Mouse (Mus musculus): ENCODE data around the gene Sepsecs. TPM values are rescaled to one million over a fixed set of nuclear protein-coding genes. Genes with fewer than 3 reads are reported as not detected.

Sepsecs gene
- polyA plus RNA-seq, 1 experiment from 2014 or later: 7.4 TPM

DNA sequence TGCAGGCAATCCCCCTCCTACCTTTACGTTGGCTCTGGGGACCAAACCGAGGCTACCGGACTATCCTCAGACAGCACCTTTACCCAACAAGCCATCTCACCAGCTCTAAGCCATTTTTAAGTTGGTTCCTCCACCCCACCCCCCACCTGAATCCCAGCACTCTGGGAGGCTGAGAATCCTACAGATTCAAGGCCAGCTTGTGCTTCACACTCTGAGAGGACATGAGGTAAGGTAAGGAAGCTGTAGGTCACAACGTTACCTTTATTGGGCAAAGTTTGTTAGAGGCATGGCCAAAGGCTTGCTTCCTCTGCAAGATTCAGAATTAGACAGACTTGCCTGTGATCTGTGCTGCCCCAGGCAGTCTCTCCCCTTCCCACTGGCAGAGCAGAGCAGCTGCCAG lies 10.7 kb upstream of the Sepsecs start:
- Histone ChIP-seq H3K4me3 (ENCODE audit: low read depth, low read length) (no peak overlapping the region), H3K9me3 (ENCODE audit: control insufficient read depth, low read length) (no peaks in the 10 kb centered on the region), H3K27ac (ENCODE audit: low read depth, low read length) (no peak overlapping the region), H3K9ac (replicated peaks; ENCODE audit: low read depth, low read length) (no peak overlapping the region), H3K27me3 (ENCODE audit: control insufficient read depth, insufficient read depth, low read length) (no peaks in the 10 kb centered on the region), H3K36me3 (ENCODE audit: control insufficient read depth, insufficient read depth, low read length) (no peaks in the 10 kb centered on the region), H3K4me2 (ENCODE audit: low read depth, low read length) (no peak overlapping the region), H3K4me1 (ENCODE audit: control insufficient read depth, insufficient read depth, low read length) (no peaks in the 10 kb centered on the region)
- WGBS: 80% methylated on average over 4 of the region's 4 CpGs
- no peak for ATAC-seq (ENCODE audit: low read depth)

GRCm38 (mm10) chr5:52678498-52679070 lies 9.1 kb upstream of the Sepsecs start:
- Histone ChIP-seq H3K27me3 (ENCODE audit: control insufficient read depth, insufficient read depth, low read length) (no peaks in the 10 kb centered on the region), H3K27ac (ENCODE audit: low read depth, low read length) (no peak overlapping the region), H3K9ac (replicated peaks; ENCODE audit: low read depth, low read length) (no peak overlapping the region), H3K4me2 (ENCODE audit: low read depth, low read length) (no peak overlapping the region), H3K36me3 (ENCODE audit: control insufficient read depth, insufficient read depth, low read length) (no peaks in the 10 kb centered on the region), H3K4me1 (ENCODE audit: control insufficient read depth, insufficient read depth, low read length) (no peaks in the 10 kb centered on the region), H3K9me3 (ENCODE audit: control insufficient read depth, low read length) (no peaks in the 10 kb centered on the region), H3K4me3 (ENCODE audit: low read depth, low read length) (no peak overlapping the region)
- ATAC-seq (ENCODE audit: low read depth): no peak
- 86% methylated on average over 5 of the region's 5 CpGs for WGBS

- no peaks in the 10 kb centered on the region for H3K36me3 ChIP-seq (ENCODE audit: control insufficient read depth, insufficient read depth, low read length)
- no peak overlapping the region for H3K4me2 ChIP-seq (ENCODE audit: low read depth, low read length)
- H3K4me3 ChIP-seq (ENCODE audit: low read depth, low read length): no peak overlapping the region
- no peak overlapping the region for H3K27ac ChIP-seq (ENCODE audit: low read depth, low read length)
- 80% methylated on average over 3 of the region's 3 CpGs for WGBS
- H3K9me3 ChIP-seq (ENCODE audit: control insufficient read depth, low read length): no peaks in the 10 kb centered on the region
- no peaks in the 10 kb centered on the region for H3K27me3 ChIP-seq (ENCODE audit: control insufficient read depth, insufficient read depth, low read length)
- no peak for ATAC-seq (ENCODE audit: low read depth)
- H3K4me1 ChIP-seq (ENCODE audit: control insufficient read depth, insufficient read depth, low read length): no peaks in the 10 kb centered on the region
- no peak overlapping the region for H3K9ac ChIP-seq (replicated peaks; ENCODE audit: low read depth, low read length)
Measured at GRCm38 (mm10) chr5:52677126-52677525, 7.6 kb upstream of the Sepsecs start.

- no peak overlapping the region for H3K4me3 ChIP-seq (ENCODE audit: low read depth, low read length)
- no peaks in the 10 kb centered on the region for H3K9me3 ChIP-seq (ENCODE audit: control insufficient read depth, low read length)
- H3K27me3 ChIP-seq (ENCODE audit: control insufficient read depth, insufficient read depth, low read length): no peaks in the 10 kb centered on the region
- WGBS: 37% methylated on average over 4 of the region's 4 CpGs
- no peaks in the 10 kb centered on the region for H3K36me3 ChIP-seq (ENCODE audit: control insufficient read depth, insufficient read depth, low read length)
- no peak overlapping the region for H3K4me2 ChIP-seq (ENCODE audit: low read depth, low read length)
- H3K9ac ChIP-seq (replicated peaks; ENCODE audit: low read depth, low read length): no peak overlapping the region
- H3K27ac ChIP-seq (ENCODE audit: low read depth, low read length): no peak overlapping the region
- no peaks in the 10 kb centered on the region for H3K4me1 ChIP-seq (ENCODE audit: control insufficient read depth, insufficient read depth, low read length)
- ATAC-seq (ENCODE audit: low read depth): no peak
Measured at GRCm38 (mm10) chr5:52674384-52675069, 5.0 kb upstream of the Sepsecs start.

DNA sequence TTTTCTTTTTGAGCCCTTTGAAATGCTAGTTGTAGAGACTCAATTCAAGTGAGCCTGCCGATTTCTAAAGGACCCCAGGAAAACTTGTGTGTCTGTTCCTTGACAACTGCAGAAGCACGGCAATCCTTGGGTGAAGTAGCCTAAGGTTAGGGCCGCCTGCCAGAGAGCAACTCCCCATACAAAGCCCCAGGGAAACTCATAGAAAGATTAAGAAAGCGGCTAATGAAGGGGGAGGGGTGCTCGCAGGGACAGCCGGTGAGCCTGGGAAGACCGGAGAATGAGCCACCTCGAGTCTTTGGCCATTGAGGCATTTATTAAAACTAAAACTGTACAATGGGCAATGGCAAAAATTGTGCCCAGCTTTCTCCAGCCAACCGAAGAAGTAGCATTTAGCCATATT lies 3.8 kb upstream of the Sepsecs start:
- Histone ChIP-seq H3K36me3 (ENCODE audit: control insufficient read depth, insufficient read depth, low read length) (no peaks in the 10 kb centered on the region), H3K4me3 (ENCODE audit: low read depth, low read length) (no peak overlapping the region), H3K9ac (replicated peaks; ENCODE audit: low read depth, low read length) (no peak overlapping the region), H3K4me2 (ENCODE audit: low read depth, low read length) (no peak overlapping the region), H3K4me1 (ENCODE audit: control insufficient read depth, insufficient read depth, low read length) (0 out of 2 replicates have a peak, but pooled peaks cover 4% of the 10 kb centered on the region), H3K9me3 (ENCODE audit: control insufficient read depth, low read length) (no peaks in the 10 kb centered on the region), H3K27me3 (ENCODE audit: control insufficient read depth, insufficient read depth, low read length) (no peaks in the 10 kb centered on the region), H3K27ac (ENCODE audit: low read depth, low read length) (no peak overlapping the region)
- WGBS: 36% methylated on average over 9 of the region's 9 CpGs
- no peak for ATAC-seq (ENCODE audit: low read depth)

- no peak for ATAC-seq (ENCODE audit: low read depth)
- 0 out of 2 replicates have a peak, but pooled peaks cover 4% of the 10 kb centered on the region for H3K4me1 ChIP-seq (ENCODE audit: control insufficient read depth, insufficient read depth, low read length)
- H3K27ac ChIP-seq (ENCODE audit: low read depth, low read length): no peak overlapping the region
- H3K9me3 ChIP-seq (ENCODE audit: control insufficient read depth, low read length): no peaks in the 10 kb centered on the region
- H3K27me3 ChIP-seq (ENCODE audit: control insufficient read depth, insufficient read depth, low read length): no peaks in the 10 kb centered on the region
- 83% methylated on average over 3 of the region's 3 CpGs for WGBS
- H3K4me3 ChIP-seq (ENCODE audit: low read depth, low read length): no peak overlapping the region
- H3K4me2 ChIP-seq (ENCODE audit: low read depth, low read length): no peak overlapping the region
- H3K9ac ChIP-seq (replicated peaks; ENCODE audit: low read depth, low read length): no peak overlapping the region
- no peaks in the 10 kb centered on the region for H3K36me3 ChIP-seq (ENCODE audit: control insufficient read depth, insufficient read depth, low read length)
Measured at GRCm38 (mm10) chr5:52670745-52671144, 1.2 kb upstream of the Sepsecs start.

- H3K4me3 ChIP-seq (ENCODE audit: low read depth, low read length): no peak overlapping the region
- H3K4me2 ChIP-seq (ENCODE audit: low read depth, low read length): no peak overlapping the region
- H3K27ac ChIP-seq (ENCODE audit: low read depth, low read length): no peak overlapping the region
- 0 out of 2 replicates have a peak, but pooled peaks cover 4% of the 10 kb centered on the region for H3K36me3 ChIP-seq (ENCODE audit: control insufficient read depth, insufficient read depth, low read length)
- WGBS: 92% methylated on average over 3 of the region's 3 CpGs
- no peaks in the 10 kb centered on the region for H3K9me3 ChIP-seq (ENCODE audit: control insufficient read depth, low read length)
- H3K9ac ChIP-seq (replicated peaks; ENCODE audit: low read depth, low read length): no peak overlapping the region
- ATAC-seq (ENCODE audit: low read depth): no peak
- no peaks in the 10 kb centered on the region for H3K27me3 ChIP-seq (ENCODE audit: control insufficient read depth, insufficient read depth, low read length)
- 0 out of 2 replicates have a peak, but pooled peaks cover 4% of the 10 kb centered on the region for H3K4me1 ChIP-seq (ENCODE audit: control insufficient read depth, insufficient read depth, low read length)
Measured at GRCm38 (mm10) chr5:52666766-52667165, 2.7 kb downstream of the Sepsecs start.

DNA sequence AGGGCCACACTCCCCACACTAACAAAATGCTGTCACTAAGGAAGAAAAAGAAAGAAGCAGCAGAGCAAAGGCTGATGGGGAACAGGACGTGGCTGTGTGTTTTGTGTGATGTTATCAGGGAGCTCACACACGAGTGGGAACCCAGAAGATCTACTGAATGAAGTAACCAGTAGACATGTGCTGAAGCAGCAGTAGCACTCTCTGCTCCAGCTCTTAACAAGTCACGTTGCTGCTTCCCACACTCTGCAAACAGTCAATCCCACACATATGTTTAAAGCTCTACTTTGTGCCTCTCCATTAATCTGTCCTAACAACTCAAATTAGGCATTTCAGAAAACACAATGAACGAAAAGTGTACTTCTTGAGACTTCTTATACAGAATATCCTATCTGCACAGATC lies 11.6 kb downstream of the Sepsecs start:
- Histone ChIP-seq H3K9me3 (ENCODE audit: control insufficient read depth, low read length) (no peaks in the 10 kb centered on the region), H3K27me3 (ENCODE audit: control insufficient read depth, insufficient read depth, low read length) (no peaks in the 10 kb centered on the region), H3K4me2 (ENCODE audit: low read depth, low read length) (no peak overlapping the region), H3K4me1 (ENCODE audit: control insufficient read depth, insufficient read depth, low read length) (no peaks in the 10 kb centered on the region), H3K27ac (ENCODE audit: low read depth, low read length) (no peak overlapping the region), H3K9ac (replicated peaks; ENCODE audit: low read depth, low read length) (no peak overlapping the region), H3K36me3 (ENCODE audit: control insufficient read depth, insufficient read depth, low read length) (peaks cover 6% of the 10 kb centered on the region; the same call in 1 of the 2 replicates), H3K4me3 (ENCODE audit: low read depth, low read length) (no peak overlapping the region)
- ATAC-seq (ENCODE audit: low read depth): no peak
- 84% methylated on average over 4 of the region's 4 CpGs for WGBS

DNA sequence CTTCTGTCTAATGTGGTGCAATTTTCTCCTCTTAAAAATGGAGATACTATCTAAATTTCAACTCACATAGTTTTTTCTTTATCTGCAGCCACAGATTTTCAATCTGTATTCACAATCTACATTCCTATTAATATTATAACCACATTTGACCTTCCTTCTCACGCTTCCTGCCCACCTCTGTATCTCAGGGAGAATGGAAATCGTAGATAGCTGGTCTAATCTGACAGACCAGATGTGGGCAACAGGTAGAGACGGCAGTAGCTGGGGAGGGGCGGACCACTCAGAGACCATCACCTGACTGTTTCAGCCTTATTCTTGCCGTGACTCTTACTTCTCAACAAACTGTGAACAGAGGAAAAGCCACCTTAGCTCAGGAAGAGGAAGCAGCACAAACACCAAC lies 12.2 kb downstream of the Sepsecs start:
- 93% methylated on average over 5 of the region's 5 CpGs for WGBS
- Histone ChIP-seq H3K9me3 (ENCODE audit: control insufficient read depth, low read length) (no peaks in the 10 kb centered on the region), H3K4me1 (ENCODE audit: control insufficient read depth, insufficient read depth, low read length) (no peaks in the 10 kb centered on the region), H3K4me3 (ENCODE audit: low read depth, low read length) (no peak overlapping the region), H3K27me3 (ENCODE audit: control insufficient read depth, insufficient read depth, low read length) (no peaks in the 10 kb centered on the region), H3K9ac (replicated peaks; ENCODE audit: low read depth, low read length) (no peak overlapping the region), H3K36me3 (ENCODE audit: control insufficient read depth, insufficient read depth, low read length) (peaks cover 6% of the 10 kb centered on the region; the same call in 1 of the 2 replicates), H3K4me2 (ENCODE audit: low read depth, low read length) (no peak overlapping the region), H3K27ac (ENCODE audit: low read depth, low read length) (no peak overlapping the region)
- no peak for ATAC-seq (ENCODE audit: low read depth)
